Mouse (Mus musculus) c-Kit-negative CD71-positive TER-119-positive erythroid progenitor cells, embryonic 14.5 days (primary cell): ENCODE results near the gene Tead1.

Source experiments
- DNase-seq: peaks from one replicate; pipeline ENCODE4 v3.0.0-alpha.2; 2013; ENCODE audit warnings: low read depth, low spot score

Gene Tead1

GRCm38 (mm10) chr7:112775816-112776215, 96.7 kb downstream of the Tead1 start:
- no peak for DNase-seq

GRCm38 (mm10) chr7:112776670-112777069, 97.6 kb downstream of the Tead1 start:
- no peak for DNase-seq

- no peak for DNase-seq
Observed at GRCm38 (mm10) chr7:112779636-112780035, 100.5 kb downstream of the Tead1 start.

GRCm38 (mm10) chr7:112780910-112781309, 101.8 kb downstream of the Tead1 start:
- DNase-seq = no peak

- DNase-seq = no peak
Observed at GRCm38 (mm10) chr7:112781987-112782386, 102.9 kb downstream of the Tead1 start.

GRCm38 (mm10) chr7:112784278-112784677, 105.2 kb downstream of the Tead1 start:
- DNase-seq = no peak

GRCm38 (mm10) chr7:112785271-112785670, 106.2 kb downstream of the Tead1 start:
- no peak for DNase-seq

- DNase-seq = no peak
Observed at GRCm38 (mm10) chr7:112786556-112787225, 107.6 kb downstream of the Tead1 start.

- no peak for DNase-seq
Observed at GRCm38 (mm10) chr7:112787281-112787680, 108.2 kb downstream of the Tead1 start.

GRCm38 (mm10) chr7:112788321-112788751, 109.2 kb downstream of the Tead1 start:
- no peak for DNase-seq

- DNase-seq = no peak
Observed at GRCm38 (mm10) chr7:112789693-112790092, 110.6 kb downstream of the Tead1 start.

GRCm38 (mm10) chr7:112790334-112790733, 111.2 kb downstream of the Tead1 start:
- DNase-seq = no peak

- no peak for DNase-seq
Observed at GRCm38 (mm10) chr7:112792679-112793078, 113.6 kb downstream of the Tead1 start.

- no peak for DNase-seq
Observed at GRCm38 (mm10) chr7:112793903-112794302, 114.8 kb downstream of the Tead1 start.

- no peak for DNase-seq
Observed at GRCm38 (mm10) chr7:112794481-112794880, 115.4 kb downstream of the Tead1 start.

GRCm38 (mm10) chr7:112797526-112798321, 118.6 kb downstream of the Tead1 start:
- no peak for DNase-seq

GRCm38 (mm10) chr7:112801706-112802105, 122.6 kb downstream of the Tead1 start:
- DNase-seq = no peak

GRCm38 (mm10) chr7:112806718-112807400, 127.7 kb downstream of the Tead1 start:
- no peak for DNase-seq

- DNase-seq = no peak
Observed at GRCm38 (mm10) chr7:112807401-112807751, 128.3 kb downstream of the Tead1 start.

- DNase-seq = no peak
Observed at GRCm38 (mm10) chr7:112810752-112811151, 131.6 kb downstream of the Tead1 start.

GRCm38 (mm10) chr7:112812037-112812775, 133.1 kb downstream of the Tead1 start:
- DNase-seq = no peak

- no peak for DNase-seq
Observed at GRCm38 (mm10) chr7:112813163-112813562, 134.0 kb downstream of the Tead1 start.
